Mouse (Mus musculus) heart, embryonic 11.5 days (tissue): Measurements from ENCODE around the gene Ubtfl1. TPM values are rescaled to one million over a fixed set of nuclear protein-coding genes. Genes with fewer than 3 reads are reported as not detected.
A peak's percentile ranks its signal among the peaks of the same experiment; 100 is the strongest.
"Not testable (repeated sequence)": the region's sequence is repeated elsewhere in the genome, so short reads cannot be mapped to it uniquely, and the experiment has no call there.

ENCODE experiments used
- ATAC-seq: fragments of 200-750 bp; cut with Nextera tagmentation; replicated peaks from 2 replicates; pipeline ENCODE4 v1.8.0; 2017; ENCODE audit warnings: moderate library complexity; ENCODE audit not compliant: insufficient number of reproducible peaks, low FRiP score, low TSS enrichment
- H3K27ac ChIP-seq: fragments of 300-500 bp; sonication (generic); 2 replicates; pipeline ENCODE4 v1.5.1; 2014; ENCODE audit warnings: mild to moderate bottlenecking, low read depth, low read length
- H3K27me3 ChIP-seq: fragments of 300-500 bp; sonication (generic); 2 replicates; pipeline ENCODE4 v1.6.1; 2014; ENCODE audit warnings: mild to moderate bottlenecking, low read length, mixed read lengths; ENCODE audit not compliant: control insufficient read depth, insufficient read depth
- H3K36me3 ChIP-seq: fragments of 300-500 bp; sonication (generic); 2 replicates; pipeline ENCODE4 v1.6.1; 2014; ENCODE audit warnings: mild to moderate bottlenecking, low read length, moderate library complexity, mixed read lengths; ENCODE audit not compliant: control insufficient read depth, insufficient read depth
- H3K4me1 ChIP-seq: fragments of 300-500 bp; sonication (generic); 2 replicates; pipeline ENCODE4 v1.6.1; 2014; ENCODE audit warnings: low read length; ENCODE audit not compliant: control insufficient read depth, insufficient read depth
- H3K4me2 ChIP-seq: fragments of 300-500 bp; sonication (generic); 2 replicates; pipeline ENCODE4 v1.6.1; 2014; ENCODE audit warnings: mild to moderate bottlenecking, moderate library complexity
- H3K4me3 ChIP-seq: fragments of 300-500 bp; sonication (generic); 2 replicates; pipeline ENCODE4 v1.5.1; 2014; ENCODE audit warnings: low read depth, low read length
- H3K9ac ChIP-seq: fragments of 300-500 bp; sonication (generic); 2 replicates; pipeline ENCODE4 v1.6.1; 2014; ENCODE audit warnings: mild to moderate bottlenecking, low read depth, low read length, moderate library complexity
- H3K9me3 ChIP-seq: fragments of 300-500 bp; sonication (generic); replicated peaks from 2 replicates; pipeline ENCODE4 v1.6.1; 2016; ENCODE audit warnings: low read length; ENCODE audit not compliant: control insufficient read depth
- WGBS: fragments of 180-500 bp; shearing (Covaris S2); extraction: QIAGEN DNeasy Blood & Tissue Kit; methylation state at CpG from one replicate; pipeline ENCODE4 v1.1.7; 2014; ENCODE audit not compliant: insufficient replicate concordance; 5-methylcytosine and 5-hydroxymethylcytosine counted together
- polyA plus RNA-seq: library from polyadenylated mRNA; unstranded; fragments of >200 nt; fragmentation: Nextera tagmentation; extraction: Ambion mirVana; gene quantifications from 2 replicates; pipeline ENCODE4 v1.2.1, GENCODE M21; 2014

Gene Ubtfl1
- polyA plus RNA-seq = not detected in 2 replicates

GRCm38 (mm10) chr9:18404118-18404517, at the start of gene Ubtfl1:
Ubtfl1 (plus strand) TSS chr9:18404418.
- ATAC-seq = no peak
- Histone ChIP-seq H3K27me3 (no peaks in the 10 kb centered on the region), H3K27ac (no peak within 1 kb of the TSS), H3K36me3 (no peaks in the 10 kb centered on the region), H3K9me3 (no peaks in the 10 kb centered on the region), H3K4me3 (no peak within 1 kb of the TSS), H3K9ac (no peak within 1 kb of the TSS), H3K4me1 (no peaks in the 10 kb centered on the region), H3K4me2 (no peak within 1 kb of the TSS)
- 63% methylated on average over 1 of the region's 1 CpGs for WGBS

GRCm38 (mm10) chr9:18373026-18373425, 31.2 kb upstream of the Ubtfl1 start:
- not testable (repeated sequence) for H3K4me1 ChIP-seq, H3K27me3 ChIP-seq, H3K9ac ChIP-seq, H3K4me2 ChIP-seq, ATAC-seq, H3K4me3 ChIP-seq, H3K9me3 ChIP-seq, H3K27ac ChIP-seq, H3K36me3 ChIP-seq
- 71% methylated on average over 1 of the region's 1 CpGs for WGBS

- Histone ChIP-seq H3K27me3 (no peaks in the 10 kb centered on the region), H3K36me3 (no peaks in the 10 kb centered on the region), H3K4me1 (no peaks in the 10 kb centered on the region), H3K9me3 (no peaks in the 10 kb centered on the region), H3K4me2 (peak overlapping the region; percentile 57), H3K9ac (peak overlapping the region; percentile 60), H3K27ac (no peak overlapping the region), H3K4me3 (0 out of 2 replicates have a peak overlapping the region, but pooled peaks have one; percentile 6)
- whole genome bisulfite sequencing = 16% methylated on average over 6 of the region's 6 CpGs
- ATAC-seq = no peak
Measured at GRCm38 (mm10) chr9:18385782-18386181, 18.4 kb upstream of the Ubtfl1 start.

GRCm38 (mm10) chr9:18399629-18400028, 4.6 kb upstream of the Ubtfl1 start:
- WGBS = 81% methylated on average over 1 of the region's 1 CpGs
- ATAC-seq = no peak

GRCm38 (mm10) chr9:18402895-18403294, 1.3 kb upstream of the Ubtfl1 start, which contains the start of gene Naalad2:
Naalad2 (minus strand) TSS chr9:18402995.
- not testable (repeated sequence) for H3K4me1 ChIP-seq, ATAC-seq, H3K9me3 ChIP-seq, H3K27ac ChIP-seq, H3K36me3 ChIP-seq, H3K9ac ChIP-seq, H3K4me3 ChIP-seq, H3K4me2 ChIP-seq, H3K27me3 ChIP-seq
- WGBS = 64% methylated on average over 2 of the region's 2 CpGs

More at GRCm38 (mm10) chr9:18399629-18400028, 4.6 kb upstream of the Ubtfl1 start:
- H3K4me1 ChIP-seq = no peaks in the 10 kb centered on the region
- no peak overlapping the region for H3K9ac ChIP-seq
- H3K9me3 ChIP-seq = no peaks in the 10 kb centered on the region
- no peaks in the 10 kb centered on the region for H3K27me3 ChIP-seq
- no peak overlapping the region for H3K4me3 ChIP-seq
- H3K27ac ChIP-seq = no peak overlapping the region
- H3K36me3 ChIP-seq = no peaks in the 10 kb centered on the region
- no peak overlapping the region for H3K4me2 ChIP-seq

GRCm38 (mm10) chr9:18412371-18412770, 8.2 kb downstream of the Ubtfl1 start:
- H3K36me3 ChIP-seq, H3K9ac ChIP-seq, H3K27me3 ChIP-seq, H3K27ac ChIP-seq, H3K4me2 ChIP-seq, H3K4me3 ChIP-seq, H3K4me1 ChIP-seq, ATAC-seq, H3K9me3 ChIP-seq: not testable (repeated sequence)
- 81% methylated on average over 4 of the region's 4 CpGs for WGBS

GRCm38 (mm10) chr9:18430354-18430753, 26.1 kb downstream of the Ubtfl1 start, which contains the start of gene Mbd3l2:
Mbd3l2 (plus strand) TSS chr9:18430654.
- Histone ChIP-seq H3K4me1 (no peaks in the 10 kb centered on the region), H3K9me3 (no peaks in the 10 kb centered on the region), H3K27me3 (no peaks in the 10 kb centered on the region), H3K27ac (no peak within 1 kb of the TSS), H3K4me2 (no peak within 1 kb of the TSS), H3K4me3 (no peak within 1 kb of the TSS), H3K36me3 (no peaks in the 10 kb centered on the region), H3K9ac (no peak within 1 kb of the TSS)
- no peak for ATAC-seq

GRCm38 (mm10) chr9:18431687-18432086, 27.5 kb downstream of the Ubtfl1 start:
- Histone ChIP-seq H3K27ac (no peak overlapping the region), H3K9me3 (no peaks in the 10 kb centered on the region), H3K9ac (no peak overlapping the region), H3K27me3 (no peaks in the 10 kb centered on the region), H3K36me3 (no peaks in the 10 kb centered on the region), H3K4me3 (no peak overlapping the region), H3K4me2 (no peak overlapping the region), H3K4me1 (no peaks in the 10 kb centered on the region)
- 69% methylated on average over 10 of the region's 10 CpGs for WGBS
- ATAC-seq = no peak

GRCm38 (mm10) chr9:18456520-18456919, 52.3 kb downstream of the Ubtfl1 start:
- Histone ChIP-seq H3K36me3 (peaks cover 17% of the 10 kb centered on the region), H3K4me1 (no peaks in the 10 kb centered on the region), H3K27ac (no peak overlapping the region), H3K4me3 (no peak overlapping the region), H3K4me2 (no peak overlapping the region), H3K9ac (no peak overlapping the region), H3K9me3 (peaks cover 7% of the 10 kb centered on the region), H3K27me3 (no peaks in the 10 kb centered on the region)
- WGBS = 78% methylated on average over 4 of the region's 4 CpGs
- ATAC-seq = no peak
